Mouse (Mus musculus): ENCODE data around the gene H2-Ab1.
"Not testable (repeated sequence)": the region's sequence is repeated elsewhere in the genome, so short reads cannot be mapped to it uniquely, and the experiment has no call there.

Gene H2-Ab1

DNA sequence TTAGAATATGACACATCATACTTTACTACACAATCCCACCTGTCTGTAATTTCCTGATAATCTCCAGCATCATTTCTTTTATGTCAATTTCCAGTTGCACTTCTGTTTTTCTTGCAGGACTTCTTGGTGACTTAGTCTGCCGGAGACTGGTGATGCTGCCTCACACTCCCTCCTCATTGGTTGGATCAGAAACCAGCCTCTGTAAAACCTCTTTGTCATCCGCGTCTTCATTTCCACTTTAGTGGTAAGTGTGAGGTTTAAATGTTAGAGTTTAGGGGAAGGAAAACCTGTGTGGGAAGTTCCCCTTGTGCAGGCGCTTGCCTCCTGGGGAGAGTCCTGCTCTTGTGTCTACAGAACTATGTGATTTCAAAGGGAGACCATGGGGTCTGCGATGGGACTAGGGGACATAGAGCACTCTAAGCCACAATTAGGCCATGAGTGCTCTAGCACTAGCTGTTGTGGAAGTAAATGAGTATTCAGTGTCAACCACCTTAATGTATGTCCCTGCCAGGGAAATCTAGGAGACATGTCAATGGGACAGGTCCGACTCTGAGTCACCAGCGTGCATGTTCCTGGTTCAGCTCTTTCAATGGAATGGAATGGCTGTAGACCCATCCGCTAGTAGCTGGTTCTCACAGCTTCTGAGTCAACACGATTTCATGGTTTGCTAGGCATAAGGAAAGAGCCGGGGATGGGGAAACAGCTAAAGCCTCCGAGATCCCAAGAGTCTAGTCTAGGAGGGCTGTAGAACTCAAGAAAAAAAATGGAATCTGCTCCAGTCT lies at the start of gene H2-Ab1:
TSS of gene H2-Ab1 (plus strand) at position 96 of the 782 bp plus-strand sequence.
- peak; percentile 20 for DNase-seq (ENCODE audit: low spot score)

- no peak for DNase-seq (ENCODE audit: low spot score)
Observed at GRCm38 (mm10) chr17:34207866-34208265, 49.6 kb upstream of the H2-Ab1 start.

DNA sequence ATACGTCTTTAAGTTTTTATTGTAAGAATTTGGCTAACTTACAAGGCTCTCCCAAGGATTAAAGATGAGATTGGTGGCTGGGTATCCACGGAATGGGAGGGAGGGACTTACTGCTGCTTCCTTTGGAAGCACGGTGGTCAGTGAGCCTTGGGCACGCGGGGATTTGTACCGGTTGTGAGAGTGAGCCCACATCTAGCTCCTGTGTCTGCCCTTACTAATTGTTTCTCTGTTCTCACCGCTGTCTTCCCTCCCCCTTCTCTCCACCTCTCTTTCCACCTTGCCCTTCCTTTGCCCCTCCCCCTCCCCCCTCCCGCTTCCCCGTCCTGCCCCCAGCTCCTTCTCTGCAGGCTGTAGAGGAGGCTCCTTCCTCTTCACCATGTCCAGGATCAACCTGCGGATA lies 49.1 kb upstream of the H2-Ab1 start:
- no peak for DNase-seq (ENCODE audit: low spot score)

DNA sequence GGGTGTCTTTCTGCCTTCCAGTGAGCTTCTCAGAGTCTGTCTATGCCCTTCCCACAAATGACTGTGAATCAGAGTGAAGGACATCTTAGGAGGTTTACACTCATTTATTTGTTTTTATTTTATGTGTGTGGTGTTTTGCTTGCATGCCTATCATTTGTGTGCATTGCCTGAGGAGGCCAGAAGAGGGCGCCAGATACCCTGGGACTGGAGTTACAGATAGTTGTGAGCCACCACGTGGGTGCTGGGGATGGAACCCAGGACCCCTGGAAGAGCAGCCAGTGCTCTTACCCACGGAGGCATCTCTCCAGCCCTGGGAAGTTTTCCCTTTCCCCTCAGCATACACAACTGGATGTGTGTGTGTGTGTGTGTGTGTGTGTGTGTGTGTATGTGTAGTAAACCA lies 47.8 kb upstream of the H2-Ab1 start:
- DNase-seq (ENCODE audit: low spot score), result no peak

- DNase-seq (ENCODE audit: low spot score), result peak; percentile 52
Observed at GRCm38 (mm10) chr17:34210599-34210998, 46.9 kb upstream of the H2-Ab1 start.

DNA sequence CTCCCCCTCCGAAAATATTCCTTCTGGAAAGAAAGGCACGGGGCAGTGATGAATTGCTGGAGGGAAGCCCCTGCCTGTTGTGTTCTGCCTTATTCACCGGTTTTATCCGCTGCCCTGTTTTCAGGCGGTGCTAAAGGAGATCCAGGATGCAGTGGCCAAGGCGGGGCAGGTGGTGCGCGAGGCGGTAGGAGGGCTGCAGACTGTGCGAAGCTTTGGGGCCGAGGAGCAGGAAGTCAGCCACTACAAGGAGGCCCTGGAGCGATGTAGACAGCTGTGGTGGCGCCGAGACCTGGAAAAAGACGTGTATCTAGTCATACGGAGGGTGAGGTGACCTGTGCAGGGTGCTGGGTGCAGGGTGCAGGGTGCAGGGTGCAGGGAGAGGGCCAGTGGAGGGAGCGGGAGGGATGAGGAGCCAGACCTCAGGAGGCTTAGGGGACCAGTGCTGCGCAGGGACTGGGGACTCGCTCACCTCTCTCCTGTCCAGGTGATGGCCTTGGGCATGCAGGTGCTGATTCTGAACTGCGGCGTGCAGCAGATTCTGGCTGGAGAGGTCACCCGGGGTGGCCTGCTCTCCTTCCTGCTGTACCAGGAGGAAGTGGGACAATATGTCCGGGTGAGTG lies 45.6 kb upstream of the H2-Ab1 start:
- no peak for DNase-seq (ENCODE audit: low spot score)

GRCm38 (mm10) chr17:34213936-34214335 lies 43.6 kb upstream of the H2-Ab1 start:
- no peak for DNase-seq (ENCODE audit: low spot score)

DNA sequence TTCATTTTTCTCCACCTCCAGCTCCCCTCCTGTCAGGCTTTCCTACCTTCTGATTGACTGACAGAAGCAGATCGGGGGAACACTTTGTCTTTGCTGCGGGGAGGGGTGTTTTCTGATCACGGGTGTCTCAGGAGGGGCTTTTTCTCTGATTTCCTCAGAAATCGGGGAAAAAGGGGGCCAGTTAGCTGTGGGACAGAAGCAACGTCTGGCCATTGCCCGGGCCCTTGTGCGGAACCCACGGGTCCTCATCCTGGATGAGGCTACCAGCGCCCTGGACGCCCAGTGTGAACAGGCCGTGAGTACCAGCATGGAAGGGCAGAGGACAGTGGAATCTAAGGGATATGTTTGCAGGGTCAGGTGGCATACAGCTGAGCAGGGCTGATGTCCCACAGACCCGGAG lies 42.3 kb upstream of the H2-Ab1 start:
- DNase-seq (ENCODE audit: low spot score), result no peak

GRCm38 (mm10) chr17:34217216-34217928 lies 40.1 kb upstream of the H2-Ab1 start:
- no peak for DNase-seq (ENCODE audit: low spot score)

DNA sequence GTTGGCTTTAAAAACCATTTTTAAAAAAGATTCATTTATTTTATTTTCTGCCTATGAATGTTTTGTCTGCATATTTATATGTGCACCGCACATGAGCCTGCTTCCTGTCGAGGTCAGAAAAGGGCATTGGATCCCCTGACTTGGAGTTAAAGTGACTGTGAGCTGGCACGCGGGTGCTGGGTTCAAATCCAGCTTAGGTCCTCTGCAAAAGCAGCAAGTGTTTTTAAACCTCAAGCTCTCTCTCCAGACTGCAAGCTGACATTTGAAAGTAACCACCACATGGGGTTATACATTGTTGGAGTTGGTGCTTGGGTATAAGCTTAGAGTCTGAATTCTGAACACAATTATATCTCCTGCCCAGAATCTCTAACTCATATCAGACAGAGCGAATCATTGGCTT lies 39.5 kb upstream of the H2-Ab1 start:
- no peak for DNase-seq (ENCODE audit: low spot score)

- DNase-seq (ENCODE audit: low spot score), result peak; percentile 70
Observed at GRCm38 (mm10) chr17:34218675-34219074, 38.8 kb upstream of the H2-Ab1 start.

- DNase-seq (ENCODE audit: low spot score), result peak; percentile 71
Observed at GRCm38 (mm10) chr17:34219096-34219495, 38.4 kb upstream of the H2-Ab1 start.

- DNase-seq (ENCODE audit: low spot score), result not testable (repeated sequence)
Observed at GRCm38 (mm10) chr17:34219801-34220200, 37.7 kb upstream of the H2-Ab1 start.

- DNase-seq (ENCODE audit: low spot score), result not testable (repeated sequence)
Observed at GRCm38 (mm10) chr17:34220401-34220800, 37.1 kb upstream of the H2-Ab1 start.

- no peak for DNase-seq (ENCODE audit: low spot score)
Observed at GRCm38 (mm10) chr17:34224816-34225215, 32.7 kb upstream of the H2-Ab1 start.

DNA sequence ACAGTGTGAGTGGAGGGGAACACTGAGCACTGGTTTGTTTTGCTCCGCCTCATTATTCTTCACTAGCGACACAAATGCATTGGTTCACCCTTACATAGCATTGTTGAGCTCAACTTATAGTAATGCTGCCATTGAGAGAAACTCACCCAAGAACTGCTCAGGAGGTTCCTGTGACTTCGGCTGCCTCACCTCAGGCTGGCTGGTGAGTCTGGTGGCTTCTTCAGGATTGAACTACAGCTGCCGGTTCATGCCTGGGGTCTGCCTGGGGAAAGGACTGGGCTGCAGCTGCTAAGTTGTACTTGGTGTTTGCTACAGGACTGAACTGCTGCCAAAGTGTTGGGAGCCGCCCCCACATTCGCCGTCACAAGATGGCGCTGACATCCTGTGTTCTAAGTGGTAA lies 32.1 kb upstream of the H2-Ab1 start:
- DNase-seq (ENCODE audit: low spot score), result no peak

- not testable (repeated sequence) for DNase-seq (ENCODE audit: low spot score)
Observed at GRCm38 (mm10) chr17:34225911-34226310, 31.6 kb upstream of the H2-Ab1 start.

DNA sequence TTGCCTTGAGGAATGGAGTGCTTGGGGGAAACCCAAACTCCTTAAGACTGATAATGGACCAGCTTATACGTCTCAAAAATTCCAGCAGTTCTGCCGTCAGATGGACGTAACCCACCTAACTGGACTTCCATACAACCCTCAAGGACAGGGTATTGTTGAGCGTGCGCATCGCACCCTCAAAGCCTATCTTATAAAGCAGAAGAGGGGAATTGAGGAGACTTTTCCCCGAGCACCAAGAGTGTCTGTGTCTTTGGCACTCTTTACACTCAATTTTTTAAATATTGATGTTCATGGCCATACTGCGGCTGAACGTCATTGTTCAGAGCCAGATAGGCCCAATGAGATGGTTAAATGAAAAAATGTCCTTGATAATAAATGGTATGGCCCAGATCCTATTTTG lies 26.5 kb upstream of the H2-Ab1 start:
- DNase-seq (ENCODE audit: low spot score), result not testable (repeated sequence)

DNA sequence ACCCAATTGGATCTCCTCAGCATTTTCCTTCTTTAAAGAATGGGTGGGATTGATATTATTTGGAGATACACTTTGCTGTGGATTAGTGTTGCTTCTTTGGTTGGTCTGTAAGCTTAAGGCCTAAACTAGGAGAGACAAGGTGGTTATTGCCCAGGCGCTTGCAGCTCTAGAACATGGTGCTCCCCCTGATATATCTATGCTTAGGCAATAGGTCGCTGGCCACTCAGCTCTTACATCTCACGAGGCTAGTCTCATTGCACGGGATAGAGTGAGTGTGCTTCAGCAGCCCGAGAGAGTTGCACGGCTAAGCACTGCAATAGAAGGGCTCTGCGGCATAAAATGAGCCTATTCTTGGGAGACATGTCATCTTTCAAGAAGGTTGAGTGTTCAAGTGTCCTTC lies 25.5 kb upstream of the H2-Ab1 start:
- DNase-seq (ENCODE audit: low spot score), result not testable (repeated sequence)

- DNase-seq (ENCODE audit: low spot score), result peak; percentile 57
Observed at GRCm38 (mm10) chr17:34234926-34235325, 22.6 kb upstream of the H2-Ab1 start.

DNA sequence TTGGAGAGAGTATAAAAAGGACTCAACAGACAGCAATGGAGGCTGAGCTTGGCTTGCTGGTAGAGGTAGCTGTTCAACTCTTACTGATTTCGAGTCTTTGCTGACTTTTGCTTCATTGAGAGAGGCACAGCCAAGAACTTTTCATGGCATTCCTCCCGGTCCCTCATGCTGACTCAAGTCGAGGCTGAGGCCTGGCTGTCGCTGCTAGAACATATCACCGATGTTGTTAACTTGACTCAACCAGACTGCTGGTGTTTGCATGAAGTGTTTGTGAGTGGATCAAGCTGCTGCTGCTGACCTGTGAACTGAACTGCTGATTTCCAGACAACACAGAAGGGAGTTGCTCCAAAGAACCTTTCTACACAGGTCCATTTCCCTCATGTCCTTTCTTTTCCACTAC lies 20.8 kb upstream of the H2-Ab1 start:
- no peak for DNase-seq (ENCODE audit: low spot score)

- DNase-seq (ENCODE audit: low spot score), result no peak
Observed at GRCm38 (mm10) chr17:34237741-34238140, 19.7 kb upstream of the H2-Ab1 start.

DNA sequence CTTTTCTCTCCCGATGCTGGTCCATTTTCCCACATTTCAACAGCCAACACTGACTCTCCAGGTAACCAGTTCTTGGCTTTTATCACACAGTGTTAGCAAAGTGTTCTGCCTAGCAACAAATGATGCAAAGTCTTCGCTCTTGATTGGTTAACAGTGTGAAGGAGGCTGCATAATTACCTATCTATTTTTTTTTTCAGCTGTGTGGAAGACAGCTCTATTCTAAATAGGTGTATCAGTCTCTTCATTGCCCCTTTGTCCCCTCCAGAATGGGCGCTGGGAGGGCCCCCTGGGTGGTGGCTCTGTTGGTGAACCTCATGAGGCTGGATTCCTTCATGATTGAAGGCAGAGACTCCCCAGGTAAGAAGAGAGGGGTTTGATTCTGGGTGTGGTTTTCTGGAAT lies 18.8 kb upstream of the H2-Ab1 start, which contains the start of gene H2-Ob:
TSS of gene H2-Ob (plus strand) at position 198 of the 400 bp plus-strand sequence.
- no peak for DNase-seq (ENCODE audit: low spot score)

All from c-Kit-positive CD71-positive TER-119-positive erythroid progenitor cells, embryonic 14.5 days (primary cell).